Mouse (Mus musculus): ENCODE measurements around the gene Cmip. TPM values are rescaled to one million over a fixed set of nuclear protein-coding genes. Genes with fewer than 3 reads are reported as not detected.

Cmip gene
- polyA plus RNA-seq, 1 experiment from 2014 or later, result 6.2 TPM

DNA sequence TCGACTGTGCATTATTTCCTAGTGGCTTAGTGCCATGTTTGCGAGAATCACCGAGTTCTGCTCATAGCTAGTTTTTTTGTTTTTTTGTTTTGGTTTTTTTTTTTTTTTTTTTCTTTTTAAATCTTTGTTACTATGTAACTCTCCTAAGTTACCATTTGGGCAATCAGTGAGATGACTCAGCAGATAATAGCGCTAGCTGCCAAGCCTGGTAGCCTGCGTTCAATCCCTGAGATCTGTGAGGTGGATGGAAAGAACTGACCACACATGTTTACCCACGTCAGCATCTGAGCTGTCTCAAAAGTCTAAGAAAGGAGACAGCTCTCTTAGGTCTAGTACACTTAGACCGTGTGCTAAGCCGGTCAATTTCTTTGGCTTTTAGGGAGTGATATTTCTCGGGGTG, 71.9 kb downstream of the Cmip start:
- no peak for ATAC-seq (ENCODE audit: extremely low read depth, insufficient number of reproducible peaks, low FRiP score, low TSS enrichment)
- H3K4me2 ChIP-seq, result no peak overlapping the region
- H3K9ac ChIP-seq, result no peak overlapping the region
- no peaks in the 10 kb centered on the region for H3K36me3 ChIP-seq
- H3K27ac ChIP-seq (replicated peaks), result no peak overlapping the region
- no peak overlapping the region for H3K4me3 ChIP-seq
- 76% methylated on average over 9 of the region's 9 CpGs for WGBS
- peaks cover 45% of the 10 kb centered on the region for H3K4me1 ChIP-seq
- no peaks in the 10 kb centered on the region for H3K27me3 ChIP-seq (replicated peaks)
- no peaks in the 10 kb centered on the region for H3K9me3 ChIP-seq

DNA sequence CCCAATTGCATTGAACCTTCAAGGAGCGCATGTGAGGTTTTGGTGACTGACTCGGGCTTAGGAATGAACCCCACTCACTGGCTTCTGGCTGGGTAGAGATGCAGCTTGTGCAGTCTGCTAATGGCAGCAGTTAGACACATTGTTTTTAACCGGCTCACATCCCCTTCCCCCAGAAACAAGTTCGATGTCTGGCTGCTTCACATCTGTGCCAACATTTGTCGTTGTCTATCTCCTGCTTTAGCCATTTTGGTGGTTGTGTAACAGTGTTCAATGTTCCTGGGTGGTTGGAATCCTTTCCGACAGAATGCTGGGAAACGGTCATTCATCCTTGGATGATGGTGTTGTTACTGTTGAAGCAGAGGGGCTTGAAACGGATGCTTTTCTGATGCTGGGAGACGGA, 72.3 kb downstream of the Cmip start:
- H3K4me1 ChIP-seq, result peaks cover 49% of the 10 kb centered on the region
- no peak overlapping the region for H3K27ac ChIP-seq (replicated peaks)
- no peak overlapping the region for H3K4me3 ChIP-seq
- no peak overlapping the region for H3K9ac ChIP-seq
- no peaks in the 10 kb centered on the region for H3K9me3 ChIP-seq
- no peaks in the 10 kb centered on the region for H3K36me3 ChIP-seq
- 79% methylated on average over 9 of the region's 9 CpGs for WGBS
- H3K4me2 ChIP-seq, result no peak overlapping the region
- ATAC-seq (ENCODE audit: extremely low read depth, insufficient number of reproducible peaks, low FRiP score, low TSS enrichment), result no peak
- no peaks in the 10 kb centered on the region for H3K27me3 ChIP-seq (replicated peaks)

DNA sequence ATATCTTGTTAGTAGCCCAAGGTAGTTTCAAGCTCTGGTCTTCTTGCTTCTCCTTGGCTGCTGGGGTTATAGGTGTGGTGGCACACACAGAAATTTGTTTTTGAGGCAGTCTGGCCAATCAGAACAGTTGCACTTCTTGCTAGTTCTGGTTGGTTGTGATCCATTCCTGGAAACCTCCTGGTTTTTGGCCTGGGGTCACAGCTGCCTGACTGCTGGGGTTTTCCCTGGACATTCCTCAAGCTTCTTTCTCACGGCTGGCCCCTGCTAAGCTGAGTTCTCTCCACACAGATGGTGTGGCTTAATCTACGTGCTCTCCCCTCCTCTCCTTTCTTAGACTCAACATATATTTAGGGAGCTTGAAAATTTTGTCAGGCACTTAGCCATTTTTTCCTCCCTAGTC, 73.0 kb downstream of the Cmip start:
- Histone ChIP-seq H3K4me3 (no peak overlapping the region), H3K4me1 (peaks cover 56% of the 10 kb centered on the region), H3K4me2 (no peak overlapping the region), H3K36me3 (no peaks in the 10 kb centered on the region), H3K9me3 (no peaks in the 10 kb centered on the region), H3K27ac (replicated peaks) (no peak overlapping the region), H3K27me3 (replicated peaks) (no peaks in the 10 kb centered on the region), H3K9ac (no peak overlapping the region)
- WGBS, result 36% methylated on average over 2 of the region's 2 CpGs
- ATAC-seq (ENCODE audit: extremely low read depth, insufficient number of reproducible peaks, low FRiP score, low TSS enrichment), result no peak

DNA sequence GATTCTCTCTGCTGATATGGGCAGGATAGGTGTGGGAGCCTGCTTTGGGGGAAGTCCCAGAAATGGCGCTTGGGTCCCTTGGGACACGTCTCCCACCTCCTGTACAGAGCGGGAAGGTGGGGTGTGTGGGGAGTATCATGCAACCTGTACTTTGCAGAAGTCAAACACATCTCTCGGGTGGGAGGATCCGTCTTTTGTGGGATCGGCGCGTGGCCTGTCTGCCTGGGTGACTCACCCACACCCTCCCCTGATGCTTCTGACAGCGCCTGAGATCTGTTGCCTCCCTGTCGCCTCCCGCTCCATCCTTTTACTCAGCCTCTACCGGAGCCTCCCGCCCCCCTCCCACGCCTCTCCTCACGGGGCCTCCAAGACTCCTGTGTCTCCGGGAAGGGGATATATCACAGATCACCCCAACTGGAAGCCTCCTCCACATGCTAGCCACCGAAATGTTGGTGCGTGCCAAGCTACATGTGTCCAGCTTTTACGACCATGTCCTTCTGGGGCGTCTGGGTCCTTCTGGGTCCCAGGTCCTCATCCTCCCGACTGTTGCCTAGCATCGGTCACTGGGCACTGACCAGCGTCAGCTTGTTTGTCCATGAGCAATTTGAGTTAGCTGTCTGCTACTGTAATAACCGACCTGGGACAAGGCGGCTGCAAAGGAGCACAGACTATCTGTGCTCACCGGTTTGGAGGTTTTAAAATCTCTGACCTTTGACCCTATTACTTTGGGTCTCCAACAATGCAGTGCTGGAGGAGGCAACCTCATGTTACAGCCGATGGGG, 75.6 kb downstream of the Cmip start:
- H3K4me1 ChIP-seq, result peaks cover 56% of the 10 kb centered on the region
- no peak for ATAC-seq (ENCODE audit: extremely low read depth, insufficient number of reproducible peaks, low FRiP score, low TSS enrichment)
- no peak overlapping the region for H3K27ac ChIP-seq (replicated peaks)
- H3K4me3 ChIP-seq, result no peak overlapping the region
- no peak overlapping the region for H3K4me2 ChIP-seq
- H3K27me3 ChIP-seq (replicated peaks), result no peaks in the 10 kb centered on the region
- H3K9ac ChIP-seq, result no peak overlapping the region
- WGBS, result 74% methylated on average over 27 of the region's 27 CpGs
- no peaks in the 10 kb centered on the region for H3K36me3 ChIP-seq
- no peaks in the 10 kb centered on the region for H3K9me3 ChIP-seq

DNA sequence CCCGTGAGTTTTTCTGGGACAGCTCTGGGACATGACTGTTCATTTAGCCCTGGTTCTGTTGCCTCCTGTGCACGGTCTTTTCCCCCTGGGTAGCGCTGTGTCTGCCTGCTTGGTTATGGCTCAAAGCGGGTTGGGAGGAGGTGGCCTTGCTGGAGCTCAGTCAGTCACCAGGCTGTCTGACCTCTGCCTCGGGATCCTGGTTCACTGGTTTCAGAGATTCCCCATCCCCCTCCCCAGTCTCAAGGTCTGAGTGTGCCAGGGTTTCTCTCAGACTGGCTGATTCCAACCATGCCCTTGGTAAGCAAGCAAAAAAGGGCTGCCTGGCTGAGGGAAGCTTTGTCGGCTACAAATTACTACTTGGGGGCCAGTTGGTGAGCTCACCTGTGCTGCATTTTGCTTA, 76.8 kb downstream of the Cmip start:
- Histone ChIP-seq H3K27me3 (replicated peaks) (no peaks in the 10 kb centered on the region), H3K4me3 (no peak overlapping the region), H3K4me1 (peaks cover 56% of the 10 kb centered on the region), H3K27ac (replicated peaks) (no peak overlapping the region), H3K4me2 (no peak overlapping the region), H3K36me3 (no peaks in the 10 kb centered on the region), H3K9me3 (no peaks in the 10 kb centered on the region), H3K9ac (no peak overlapping the region)
- WGBS, result 63% methylated on average over 6 of the region's 6 CpGs
- no peak for ATAC-seq (ENCODE audit: extremely low read depth, insufficient number of reproducible peaks, low FRiP score, low TSS enrichment)

DNA sequence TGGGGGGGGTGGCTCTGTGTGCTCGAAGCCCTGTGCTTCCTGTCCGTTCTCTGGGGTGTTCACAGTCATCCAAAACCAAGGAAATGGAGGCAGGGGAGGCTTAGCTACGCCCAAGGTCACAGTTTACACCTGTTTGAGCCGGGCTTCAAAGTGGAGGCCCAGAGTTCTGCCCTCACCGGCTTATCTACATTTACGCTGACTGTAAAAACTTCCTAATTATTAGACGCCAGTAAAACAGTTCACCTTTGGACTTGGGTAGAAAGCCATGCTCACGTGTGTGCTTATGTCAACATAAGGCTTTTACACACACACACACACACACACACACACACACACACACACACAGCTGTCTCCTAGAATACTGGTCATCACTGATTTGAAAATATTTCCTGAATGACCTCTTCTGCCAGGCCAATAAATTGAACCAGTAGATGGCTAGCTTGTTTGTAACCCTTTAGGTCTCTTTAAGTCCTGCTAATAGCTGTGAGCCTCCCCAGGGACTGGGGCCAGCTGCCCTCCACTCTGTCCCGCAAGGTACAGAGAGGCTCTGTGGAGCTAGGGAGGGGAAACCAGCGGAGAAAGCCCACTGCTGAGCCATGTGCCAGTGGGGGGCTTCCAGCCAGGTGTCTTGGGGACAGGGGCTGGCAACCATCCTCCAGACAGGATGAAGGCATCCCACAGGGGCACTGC, 77.3 kb downstream of the Cmip start:
- H3K4me2 ChIP-seq, result no peak overlapping the region
- WGBS, result 63% methylated on average over 10 of the region's 10 CpGs
- H3K9ac ChIP-seq, result no peak overlapping the region
- no peak for ATAC-seq (ENCODE audit: extremely low read depth, insufficient number of reproducible peaks, low FRiP score, low TSS enrichment)
- no peaks in the 10 kb centered on the region for H3K9me3 ChIP-seq
- H3K4me3 ChIP-seq, result no peak overlapping the region
- H3K36me3 ChIP-seq, result no peaks in the 10 kb centered on the region
- peak overlapping the region; percentile 51 for H3K27ac ChIP-seq (replicated peaks)
- H3K27me3 ChIP-seq (replicated peaks), result no peaks in the 10 kb centered on the region
- peaks cover 57% of the 10 kb centered on the region for H3K4me1 ChIP-seq

DNA sequence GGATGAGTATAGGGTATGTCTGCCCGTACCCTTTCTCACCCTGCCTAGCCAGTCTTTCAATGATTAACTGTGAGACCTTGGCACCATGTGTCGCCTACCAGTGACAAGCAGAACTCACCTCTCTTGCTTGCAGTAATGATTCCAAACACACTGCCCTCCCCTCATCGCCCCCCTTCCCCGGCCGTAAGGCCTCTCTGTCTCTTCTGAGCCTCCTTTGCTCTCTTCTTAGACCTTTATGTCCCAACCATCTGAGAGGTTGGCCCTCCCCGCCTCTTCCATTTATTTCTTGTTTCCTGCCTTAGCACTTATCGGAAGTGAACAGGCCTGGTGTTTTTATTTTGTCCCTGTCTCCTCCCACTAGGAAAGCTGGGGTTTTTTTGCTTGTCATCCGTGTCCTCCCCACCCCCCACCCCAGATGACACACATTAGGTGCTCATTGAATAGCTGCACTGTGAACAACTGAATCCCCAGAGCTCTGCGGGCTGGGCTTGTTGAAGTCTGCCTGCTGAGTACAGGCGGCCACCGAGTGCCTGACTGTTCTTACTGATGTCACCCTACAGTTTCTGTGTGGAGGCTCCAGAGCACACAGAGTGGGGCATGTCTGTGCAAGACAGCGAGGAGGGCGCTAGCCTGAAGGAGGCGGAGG, 78.0 kb downstream of the Cmip start:
- Histone ChIP-seq H3K4me2 (0 out of 2 replicates have a peak overlapping the region, but pooled peaks have one; percentile 7), H3K4me3 (no peak overlapping the region), H3K36me3 (no peaks in the 10 kb centered on the region), H3K9me3 (no peaks in the 10 kb centered on the region), H3K27me3 (replicated peaks) (no peaks in the 10 kb centered on the region), H3K4me1 (peaks cover 60% of the 10 kb centered on the region), H3K9ac (0 out of 2 replicates have a peak overlapping the region, but pooled peaks have one; percentile 3), H3K27ac (replicated peaks) (peak overlapping the region; percentile 51)
- WGBS, result 57% methylated on average over 14 of the region's 14 CpGs
- ATAC-seq (ENCODE audit: extremely low read depth, insufficient number of reproducible peaks, low FRiP score, low TSS enrichment), result no peak

DNA sequence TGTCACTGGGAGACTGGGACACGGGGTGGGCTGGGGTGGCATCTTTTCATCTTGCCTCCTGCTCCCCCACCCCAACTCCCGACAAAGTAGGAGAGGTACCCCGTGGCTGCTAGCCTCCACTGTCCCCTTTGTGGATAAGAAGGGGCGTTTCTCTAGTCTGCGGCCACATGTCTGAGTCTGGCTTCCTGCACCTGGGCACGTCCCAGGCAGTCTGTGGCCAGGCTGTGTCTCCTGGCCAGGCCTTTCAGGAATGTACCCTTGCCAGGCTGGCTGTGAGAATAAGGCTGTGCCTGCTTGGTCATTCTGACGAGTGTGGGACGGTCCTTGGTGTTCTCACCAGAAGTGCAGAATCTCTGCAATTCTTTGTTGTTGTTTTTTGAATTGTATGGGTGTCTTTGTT, 78.6 kb downstream of the Cmip start:
- Histone ChIP-seq H3K9ac (0 out of 2 replicates have a peak overlapping the region, but pooled peaks have one; percentile 3), H3K4me1 (peaks cover 64% of the 10 kb centered on the region), H3K27ac (replicated peaks) (no peak overlapping the region; the same call in 1 of the 2 replicates), H3K4me2 (0 out of 2 replicates have a peak overlapping the region, but pooled peaks have one; percentile 7), H3K9me3 (no peaks in the 10 kb centered on the region), H3K4me3 (no peak overlapping the region), H3K27me3 (replicated peaks) (no peaks in the 10 kb centered on the region), H3K36me3 (no peaks in the 10 kb centered on the region)
- ATAC-seq (ENCODE audit: extremely low read depth, insufficient number of reproducible peaks, low FRiP score, low TSS enrichment), result no peak
- 61% methylated on average over 8 of the region's 8 CpGs for WGBS

DNA sequence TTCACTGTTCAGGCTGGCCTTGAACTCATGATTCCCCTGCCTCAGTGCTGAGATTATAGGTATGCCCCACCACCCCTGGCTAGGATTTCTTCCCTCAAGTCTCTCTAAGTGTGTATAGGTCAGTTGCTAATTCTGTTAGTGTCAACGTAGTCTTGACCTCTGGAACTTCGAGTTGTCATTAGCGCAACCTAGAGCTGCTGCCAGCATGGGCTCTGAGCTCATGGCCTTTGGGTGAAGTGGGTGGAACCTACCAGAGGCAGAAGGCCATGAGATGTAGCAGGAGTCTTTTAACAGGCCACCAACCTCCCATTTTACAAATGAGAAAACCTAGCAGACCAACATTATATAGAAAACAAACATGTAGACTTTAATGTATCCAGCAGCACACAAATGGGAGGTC, 80.3 kb downstream of the Cmip start:
- Histone ChIP-seq H3K4me3 (no peak overlapping the region), H3K27me3 (replicated peaks) (no peaks in the 10 kb centered on the region), H3K4me2 (no peak overlapping the region), H3K9me3 (no peaks in the 10 kb centered on the region), H3K9ac (no peak overlapping the region), H3K36me3 (no peaks in the 10 kb centered on the region), H3K27ac (replicated peaks) (no peak overlapping the region), H3K4me1 (peaks cover 65% of the 10 kb centered on the region)
- ATAC-seq (ENCODE audit: extremely low read depth, insufficient number of reproducible peaks, low FRiP score, low TSS enrichment), result no peak
- WGBS, result 75% methylated on average over 3 of the region's 3 CpGs

DNA sequence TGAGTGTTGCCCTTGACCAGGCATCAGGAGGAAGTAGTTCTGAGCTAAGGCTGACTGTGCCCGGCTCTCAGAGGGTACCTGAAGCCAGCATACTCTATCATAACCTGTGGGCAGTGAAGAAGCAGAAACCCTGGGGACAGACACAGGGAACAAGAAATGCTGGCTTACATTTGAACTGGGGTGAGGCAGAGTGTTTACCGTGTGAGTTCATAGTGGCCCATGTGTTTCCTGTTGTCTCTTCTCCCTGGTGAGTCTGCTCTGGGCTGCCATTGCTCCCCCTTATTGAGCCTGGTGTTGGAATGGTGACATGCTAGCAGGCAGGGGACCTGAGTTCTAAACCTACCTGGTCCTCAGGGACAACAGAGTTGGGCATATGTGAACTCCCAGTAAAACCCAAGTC, 81.8 kb downstream of the Cmip start:
- no peak overlapping the region for H3K4me3 ChIP-seq
- ATAC-seq (ENCODE audit: extremely low read depth, insufficient number of reproducible peaks, low FRiP score, low TSS enrichment), result no peak
- WGBS, result 85% methylated on average over 2 of the region's 2 CpGs
- H3K9me3 ChIP-seq, result no peaks in the 10 kb centered on the region
- peaks cover 65% of the 10 kb centered on the region for H3K4me1 ChIP-seq
- H3K36me3 ChIP-seq, result no peaks in the 10 kb centered on the region
- no peak overlapping the region for H3K27ac ChIP-seq (replicated peaks)
- no peak overlapping the region for H3K9ac ChIP-seq
- H3K4me2 ChIP-seq, result no peak overlapping the region
- H3K27me3 ChIP-seq (replicated peaks), result no peaks in the 10 kb centered on the region

DNA sequence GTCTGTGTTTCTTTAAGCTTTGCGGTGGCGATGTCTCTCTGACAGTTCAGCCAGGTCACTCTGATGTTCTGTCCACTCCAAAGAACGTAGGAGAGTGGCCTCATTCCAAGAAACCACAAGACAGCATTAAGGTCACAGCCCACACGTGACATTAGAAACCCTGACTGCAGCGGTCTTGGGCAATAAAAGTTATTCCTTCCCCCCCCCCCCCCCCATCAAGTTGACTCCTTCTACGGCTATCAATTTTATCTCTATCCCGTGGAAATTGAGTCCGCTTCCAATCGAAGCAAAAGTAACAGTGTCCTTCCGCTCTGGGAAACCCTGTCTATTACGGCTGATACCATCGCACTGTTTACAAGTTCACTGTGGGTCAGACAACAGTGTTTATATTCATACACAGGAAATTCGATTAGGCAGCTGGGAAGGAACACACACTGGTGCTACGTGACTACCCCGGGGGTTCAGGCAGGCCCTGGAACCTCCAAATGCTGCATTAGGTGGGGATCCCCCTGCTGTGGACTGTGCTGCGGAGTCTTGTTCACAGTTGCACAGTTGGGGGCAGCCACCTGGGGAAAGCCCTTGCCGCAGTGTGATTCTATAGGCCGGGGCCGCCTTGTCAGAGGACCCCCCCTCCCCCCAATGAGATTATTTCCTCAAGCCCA, 82.6 kb downstream of the Cmip start:
- H3K36me3 ChIP-seq, result no peaks in the 10 kb centered on the region
- H3K4me2 ChIP-seq, result peak overlapping the region; percentile 3; the same call in 1 of the 2 replicates
- H3K27me3 ChIP-seq (replicated peaks), result no peaks in the 10 kb centered on the region
- no peak for ATAC-seq (ENCODE audit: extremely low read depth, insufficient number of reproducible peaks, low FRiP score, low TSS enrichment)
- no peaks in the 10 kb centered on the region for H3K9me3 ChIP-seq
- H3K4me1 ChIP-seq, result peaks cover 65% of the 10 kb centered on the region
- WGBS, result 28% methylated on average over 19 of the region's 19 CpGs
- H3K4me3 ChIP-seq, result no peak overlapping the region
- H3K9ac ChIP-seq, result 0 out of 2 replicates have a peak overlapping the region, but pooled peaks have one; percentile 40
- H3K27ac ChIP-seq (replicated peaks), result no peak overlapping the region

Data from heart, embryonic 13.5 days (tissue).